Mouse (Mus musculus) lung, embryonic 14.5 days (tissue): Measurements from ENCODE around the gene Klhl7. TPM values are rescaled to one million over a fixed set of nuclear protein-coding genes. Genes with fewer than 3 reads are reported as not detected.

Source experiments
- ATAC-seq: fragments of 200-750 bp; cut with Nextera tagmentation; 2 replicates; pipeline ENCODE4 v1.8.0; 2017; ENCODE audit warnings: mild to moderate bottlenecking, moderate TSS enrichment, moderate library complexity; ENCODE audit not compliant: insufficient read depth
- DNase-seq: peaks from one replicate; pipeline ENCODE4 v3.0.0-alpha.2; 2015
- H3K27ac ChIP-seq: fragments of 300-500 bp; sonication (generic); 2 replicates; pipeline ENCODE4 v1.5.1; 2014; ENCODE audit warnings: low read depth, mild to moderate bottlenecking, moderate library complexity
- H3K27me3 ChIP-seq: fragments of 300-500 bp; sonication (generic); 2 replicates; pipeline ENCODE4 v1.6.1; 2014; ENCODE audit warnings: low read length, control low read depth; ENCODE audit not compliant: insufficient read depth
- H3K36me3 ChIP-seq: fragments of 300-500 bp; sonication (generic); 2 replicates; pipeline ENCODE4 v1.6.1; 2014; ENCODE audit warnings: control low read depth; ENCODE audit not compliant: insufficient read depth
- H3K4me1 ChIP-seq: fragments of 300-500 bp; sonication (generic); 2 replicates; pipeline ENCODE4 v1.6.1; 2014; ENCODE audit warnings: antibody characterized with exemption, control low read depth; ENCODE audit not compliant: insufficient read depth
- H3K4me2 ChIP-seq: fragments of 300-500 bp; sonication (generic); 2 replicates; pipeline ENCODE4 v1.6.1; 2014; ENCODE audit warnings: mild to moderate bottlenecking
- H3K4me3 ChIP-seq: fragments of 300-500 bp; sonication (generic); 2 replicates; pipeline ENCODE4 v1.5.1; 2014; ENCODE audit warnings: low read depth, low read length
- H3K9ac ChIP-seq: fragments of 300-500 bp; sonication (generic); 2 replicates; pipeline ENCODE4 v1.6.1; 2014
- H3K9me3 ChIP-seq: fragments of 300-500 bp; sonication (generic); 2 replicates; pipeline ENCODE4 v1.6.1; 2016; ENCODE audit warnings: low read depth, low read length, control low read depth
- CTCF ChIP-seq: IDR thresholded peaks from 2 replicates; pipeline ENCODE4 v1.5.1; 2016; ENCODE audit warnings: antibody characterized with exemption, low read depth
- WGBS: fragments of 180-500 bp; shearing (Covaris S2); extraction: QIAGEN DNeasy Blood & Tissue Kit; methylation state at CpG from one replicate; pipeline ENCODE4 v1.1.7; 2014; 5-methylcytosine and 5-hydroxymethylcytosine counted together
- polyA plus RNA-seq: library from polyadenylated mRNA; unstranded; fragments of >200 nt; fragmentation: Nextera tagmentation; extraction: Ambion mirVana; gene quantifications from 2 replicates; pipeline ENCODE4 v1.2.1, GENCODE M21; 2014

Gene Klhl7
- polyA plus RNA-seq, 1 experiment from 2014 or later, result 46.3 TPM

- no peak for DNase-seq
- no peak for TF ChIP-seq CTCF
- Histone ChIP-seq H3K4me2 (no peak overlapping the region), H3K4me1 (no peaks in the 10 kb centered on the region), H3K9ac (no peak overlapping the region), H3K36me3 (peaks cover 33% of the 10 kb centered on the region), H3K27ac (no peak overlapping the region), H3K27me3 (no peaks in the 10 kb centered on the region), H3K9me3 (no peaks in the 10 kb centered on the region), H3K4me3 (no peak overlapping the region)
- ATAC-seq, result no peak
Measured at GRCm38 (mm10) chr5:24172092-24172491, 71.7 kb downstream of the Klhl7 start.

GRCm38 (mm10) chr5:24181514-24182295, 81.3 kb downstream of the Klhl7 start:
- Histone ChIP-seq H3K27me3 (no peaks in the 10 kb centered on the region), H3K36me3 (peaks cover 35% of the 10 kb centered on the region), H3K4me2 (no peak overlapping the region), H3K9me3 (no peaks in the 10 kb centered on the region), H3K4me3 (no peak overlapping the region), H3K27ac (no peak overlapping the region), H3K4me1 (no peaks in the 10 kb centered on the region), H3K9ac (no peak overlapping the region)
- ATAC-seq (no peak), DNase-seq (no peak)
- no peak for TF ChIP-seq CTCF
- 93% methylated on average over 16 of the region's 16 CpGs for WGBS

- WGBS, result 93% methylated on average over 9 of the region's 9 CpGs
- H3K4me2 ChIP-seq, result no peak overlapping the region
- no peak for TF ChIP-seq CTCF
- no peaks in the 10 kb centered on the region for H3K4me1 ChIP-seq
- no peak for ATAC-seq
- peaks cover 35% of the 10 kb centered on the region for H3K36me3 ChIP-seq
- H3K27me3 ChIP-seq, result no peaks in the 10 kb centered on the region
- H3K27ac ChIP-seq, result no peak overlapping the region
- no peak overlapping the region for H3K9ac ChIP-seq
- no peaks in the 10 kb centered on the region for H3K9me3 ChIP-seq
- H3K4me3 ChIP-seq, result no peak overlapping the region
- no peak for DNase-seq
Measured at GRCm38 (mm10) chr5:24182296-24182734, 81.9 kb downstream of the Klhl7 start.

- H3K27me3 ChIP-seq, result no peaks in the 10 kb centered on the region
- H3K4me1 ChIP-seq, result no peaks in the 10 kb centered on the region
- DNase-seq (no peak), ATAC-seq (no peak)
- no peak overlapping the region for H3K4me2 ChIP-seq
- no peak for TF ChIP-seq CTCF
- H3K9me3 ChIP-seq, result no peaks in the 10 kb centered on the region
- no peak overlapping the region for H3K27ac ChIP-seq
- H3K9ac ChIP-seq, result no peak overlapping the region
- peaks cover 29% of the 10 kb centered on the region for H3K36me3 ChIP-seq
- WGBS, result 85% methylated on average over 6 of the region's 6 CpGs
- H3K4me3 ChIP-seq, result no peak overlapping the region
Measured at GRCm38 (mm10) chr5:24183096-24183495, 82.7 kb downstream of the Klhl7 start.

- ATAC-seq, result no peak
- H3K36me3 ChIP-seq, result peaks cover 28% of the 10 kb centered on the region
- 86% methylated on average over 5 of the region's 5 CpGs for WGBS
Measured at GRCm38 (mm10) chr5:24184011-24184410, 83.6 kb downstream of the Klhl7 start.

GRCm38 (mm10) chr5:24188476-24188875, 88.1 kb downstream of the Klhl7 start:
- no peak overlapping the region for H3K27ac ChIP-seq
- no peak for DNase-seq
- no peak overlapping the region for H3K9ac ChIP-seq
- H3K4me2 ChIP-seq, result no peak overlapping the region
- H3K27me3 ChIP-seq, result no peaks in the 10 kb centered on the region
- WGBS, result 64% methylated on average over 4 of the region's 4 CpGs
- no peaks in the 10 kb centered on the region for H3K9me3 ChIP-seq
- ATAC-seq, result no peak
- no peak for TF ChIP-seq CTCF
- H3K4me3 ChIP-seq, result no peak overlapping the region
- H3K36me3 ChIP-seq, result peaks cover 6% of the 10 kb centered on the region; the same call in 1 of the 2 replicates
- no peaks in the 10 kb centered on the region for H3K4me1 ChIP-seq

More at GRCm38 (mm10) chr5:24184011-24184410, 83.6 kb downstream of the Klhl7 start:
- Histone ChIP-seq H3K9ac (no peak overlapping the region), H3K27ac (no peak overlapping the region), H3K27me3 (no peaks in the 10 kb centered on the region), H3K4me2 (no peak overlapping the region), H3K4me3 (no peak overlapping the region), H3K9me3 (no peaks in the 10 kb centered on the region), H3K4me1 (no peaks in the 10 kb centered on the region)
- TF ChIP-seq CTCF, result no peak
- no peak for DNase-seq

GRCm38 (mm10) chr5:24191821-24192220, 91.4 kb downstream of the Klhl7 start:
- no peak overlapping the region for H3K27ac ChIP-seq
- no peaks in the 10 kb centered on the region for H3K4me1 ChIP-seq
- no peak overlapping the region for H3K4me3 ChIP-seq
- H3K9me3 ChIP-seq, result no peaks in the 10 kb centered on the region
- no peaks in the 10 kb centered on the region for H3K27me3 ChIP-seq
- 71% methylated on average over 2 of the region's 2 CpGs for WGBS
- H3K36me3 ChIP-seq, result no peaks in the 10 kb centered on the region
- no peak for TF ChIP-seq CTCF
- H3K4me2 ChIP-seq, result no peak overlapping the region
- no peak overlapping the region for H3K9ac ChIP-seq
- DNase-seq (no peak), ATAC-seq (no peak)
